Mouse (Mus musculus) hindbrain, embryonic 11.5 days (tissue): ENCODE data around the gene Marc1. TPM values are rescaled to one million over a fixed set of nuclear protein-coding genes. Genes with fewer than 3 reads are reported as not detected.

Experiments used
- ATAC-seq: fragments of 200-750 bp; cut with Nextera tagmentation; 2 replicates; pipeline ENCODE4 v1.8.0; 2017; ENCODE audit warnings: mild to moderate bottlenecking, moderate TSS enrichment, moderate library complexity; ENCODE audit not compliant: low FRiP score
- DNase-seq: peaks from one replicate; pipeline ENCODE4 v3.0.0-alpha.2; 2015; ENCODE audit warnings: low spot score
- H3K27ac ChIP-seq: fragments of 300-500 bp; sonication (generic); 2 replicates; pipeline ENCODE4 v1.5.1; 2014; ENCODE audit warnings: mild to moderate bottlenecking, low read depth, low read length
- H3K27me3 ChIP-seq: fragments of 300-500 bp; sonication (generic); 2 replicates; pipeline ENCODE4 v1.6.1; 2014; ENCODE audit warnings: mild to moderate bottlenecking, low read length, moderate library complexity, mixed read lengths; ENCODE audit not compliant: control insufficient read depth, insufficient read depth
- H3K36me3 ChIP-seq: fragments of 300-500 bp; sonication (generic); 2 replicates; pipeline ENCODE4 v1.6.1; 2014; ENCODE audit warnings: mild to moderate bottlenecking, low read length, moderate library complexity, mixed read lengths; ENCODE audit not compliant: control insufficient read depth, insufficient read depth
- H3K4me1 ChIP-seq: fragments of 300-500 bp; sonication (generic); replicated peaks from 2 replicates; pipeline ENCODE4 v1.6.1; 2014; ENCODE audit warnings: low read length, mixed read lengths; ENCODE audit not compliant: control insufficient read depth, insufficient read depth
- H3K4me2 ChIP-seq: fragments of 300-500 bp; sonication (generic); replicated peaks from 2 replicates; pipeline ENCODE4 v1.6.1; 2014; ENCODE audit warnings: mild to moderate bottlenecking, low read depth, low read length
- H3K4me3 ChIP-seq: fragments of 300-500 bp; sonication (generic); 2 replicates; pipeline ENCODE4 v1.5.1; 2014; ENCODE audit warnings: low read depth, low read length
- H3K9ac ChIP-seq: fragments of 300-500 bp; sonication (generic); 2 replicates; pipeline ENCODE4 v1.6.1; 2014; ENCODE audit warnings: low read depth, low read length
- H3K9me3 ChIP-seq: fragments of 300-500 bp; sonication (generic); 2 replicates; pipeline ENCODE4 v1.6.1; 2016; ENCODE audit warnings: low read length; ENCODE audit not compliant: control insufficient read depth
- WGBS: fragments of 180-500 bp; shearing (Covaris S2); extraction: QIAGEN DNeasy Blood & Tissue Kit; methylation state at CpG from one replicate; pipeline ENCODE4 v1.1.7; 2014; 5-methylcytosine and 5-hydroxymethylcytosine counted together
- polyA plus RNA-seq: library from polyadenylated mRNA; unstranded; fragments of >200 nt; fragmentation: Nextera tagmentation; extraction: Ambion mirVana; gene quantifications from 2 replicates; pipeline ENCODE4 v1.2.1, GENCODE M21; 2014

Gene Marc1
- polyA plus RNA-seq, 1 experiment from 2014 or later = 0.26 TPM

DNA sequence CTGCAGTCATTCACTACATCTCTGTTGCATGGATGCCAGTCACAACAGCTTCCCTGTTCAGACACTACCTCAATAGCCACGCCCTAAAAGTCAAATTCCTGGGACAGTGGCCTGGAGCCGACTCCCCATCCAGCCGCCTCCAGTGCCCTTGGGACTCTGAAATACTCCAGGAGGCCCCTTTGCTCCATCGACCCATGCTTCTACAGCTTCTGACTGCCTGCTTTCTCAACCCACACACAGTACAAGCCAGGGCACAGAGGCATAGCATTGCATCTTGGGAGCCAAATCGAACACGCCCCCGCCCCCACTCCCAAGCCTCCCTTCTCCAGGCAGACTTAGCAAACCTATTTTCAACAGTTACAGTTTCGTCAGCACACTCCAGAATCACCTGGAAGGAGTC is 18.8 kb upstream of the Marc1 start:
- H3K4me1 ChIP-seq = no peaks in the 10 kb centered on the region
- no peak for DNase-seq
- no peak overlapping the region for H3K27ac ChIP-seq
- no peak for ATAC-seq
- no peaks in the 10 kb centered on the region for H3K27me3 ChIP-seq
- WGBS = 87% methylated on average over 8 of the region's 8 CpGs
- no peaks in the 10 kb centered on the region for H3K9me3 ChIP-seq
- no peak overlapping the region for H3K4me3 ChIP-seq
- H3K4me2 ChIP-seq = no peak overlapping the region
- no peak overlapping the region for H3K9ac ChIP-seq
- H3K36me3 ChIP-seq = 0 out of 2 replicates have a peak, but pooled peaks cover 2% of the 10 kb centered on the region

DNA sequence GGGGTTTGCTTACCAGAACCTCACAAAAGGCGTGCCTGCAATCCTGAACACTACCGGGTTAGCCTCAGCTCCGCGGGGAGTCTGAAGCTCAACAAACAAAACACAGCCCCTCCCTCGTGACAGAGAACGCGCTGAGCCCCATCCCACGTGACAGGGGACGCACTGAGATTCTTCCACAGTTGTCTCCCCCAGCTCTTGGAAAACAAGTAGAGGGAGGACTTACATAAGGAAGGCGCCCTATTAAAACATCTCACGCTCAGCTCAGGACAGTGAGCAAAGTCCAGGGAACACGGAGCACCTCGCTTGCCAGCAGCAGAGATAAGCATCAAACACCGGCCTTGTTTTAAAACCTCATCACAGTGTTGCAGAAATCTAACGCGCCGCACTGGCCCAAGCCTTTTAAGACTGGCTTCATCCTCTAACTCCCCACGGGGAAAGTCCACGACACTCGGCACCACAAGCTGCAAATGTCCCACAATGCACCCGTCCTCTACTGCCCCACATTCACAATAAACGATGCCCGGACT is 16.1 kb upstream of the Marc1 start:
- Histone ChIP-seq H3K4me2 (peak overlapping the region; percentile 26), H3K36me3 (0 out of 2 replicates have a peak, but pooled peaks cover 2% of the 10 kb centered on the region), H3K27ac (no peak overlapping the region), H3K9me3 (no peaks in the 10 kb centered on the region), H3K27me3 (no peaks in the 10 kb centered on the region), H3K9ac (peak overlapping the region; percentile 24; the same call in 1 of the 2 replicates), H3K4me1 (no peaks in the 10 kb centered on the region), H3K4me3 (no peak overlapping the region; the same call in 1 of the 2 replicates)
- 34% methylated on average over 23 of the region's 23 CpGs for WGBS
- DNase-seq (peak; percentile 19), ATAC-seq (no peak)

DNA sequence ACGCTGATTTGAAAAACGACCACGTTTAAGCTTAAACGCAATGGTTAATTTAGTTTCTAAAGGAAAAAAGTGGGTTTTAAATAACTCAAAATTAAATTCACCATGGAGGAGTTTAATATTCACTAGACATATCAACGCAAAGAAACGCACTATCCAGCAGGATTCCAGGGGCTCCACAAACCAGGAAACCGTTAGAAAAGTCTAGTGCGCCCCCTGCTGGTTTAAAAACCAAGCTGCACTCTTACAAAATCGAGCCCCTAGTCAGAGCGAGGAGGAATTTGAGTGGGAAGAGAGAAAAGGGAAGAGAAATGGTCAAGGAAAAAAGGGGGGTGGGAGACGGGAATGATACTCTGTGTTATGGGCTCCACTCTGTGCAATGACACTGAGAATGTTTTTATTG is 14.0 kb upstream of the Marc1 start:
- Histone ChIP-seq H3K9ac (no peak overlapping the region), H3K27me3 (no peaks in the 10 kb centered on the region), H3K4me1 (no peaks in the 10 kb centered on the region), H3K9me3 (no peaks in the 10 kb centered on the region), H3K4me3 (no peak overlapping the region), H3K4me2 (no peak overlapping the region), H3K27ac (no peak overlapping the region), H3K36me3 (no peaks in the 10 kb centered on the region)
- peak; percentile 53; the same call in 1 of the 2 replicates for ATAC-seq
- 26% methylated on average over 11 of the region's 11 CpGs for WGBS
- DNase-seq = peak; percentile 82

DNA sequence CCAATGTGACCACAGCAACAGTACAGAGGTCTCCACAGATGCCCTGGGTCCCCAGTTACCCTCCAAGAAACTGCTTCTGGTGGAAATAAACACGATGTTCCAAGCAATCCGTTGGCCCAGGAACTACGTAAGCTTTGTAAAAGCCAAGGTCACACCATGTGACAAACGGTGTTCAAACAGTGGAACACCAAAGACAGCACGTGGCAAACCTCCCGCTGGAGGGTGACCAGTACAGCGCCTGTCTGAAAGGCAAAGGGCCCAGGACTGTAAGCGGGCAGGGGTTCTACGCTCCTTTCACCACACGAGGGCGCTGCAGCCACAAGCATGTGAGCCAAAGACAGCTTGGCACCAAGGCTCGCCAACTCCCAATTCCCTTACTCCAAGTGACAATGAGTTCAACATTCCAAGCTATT is 13.3 kb upstream of the Marc1 start:
- Histone ChIP-seq H3K36me3 (no peaks in the 10 kb centered on the region), H3K27me3 (no peaks in the 10 kb centered on the region), H3K9me3 (no peaks in the 10 kb centered on the region), H3K4me3 (no peak overlapping the region), H3K4me2 (no peak overlapping the region), H3K27ac (no peak overlapping the region), H3K4me1 (no peaks in the 10 kb centered on the region), H3K9ac (no peak overlapping the region)
- WGBS = 3% methylated on average over 12 of the region's 12 CpGs
- ATAC-seq (peak; percentile 83), DNase-seq (peak; percentile 96)

DNA sequence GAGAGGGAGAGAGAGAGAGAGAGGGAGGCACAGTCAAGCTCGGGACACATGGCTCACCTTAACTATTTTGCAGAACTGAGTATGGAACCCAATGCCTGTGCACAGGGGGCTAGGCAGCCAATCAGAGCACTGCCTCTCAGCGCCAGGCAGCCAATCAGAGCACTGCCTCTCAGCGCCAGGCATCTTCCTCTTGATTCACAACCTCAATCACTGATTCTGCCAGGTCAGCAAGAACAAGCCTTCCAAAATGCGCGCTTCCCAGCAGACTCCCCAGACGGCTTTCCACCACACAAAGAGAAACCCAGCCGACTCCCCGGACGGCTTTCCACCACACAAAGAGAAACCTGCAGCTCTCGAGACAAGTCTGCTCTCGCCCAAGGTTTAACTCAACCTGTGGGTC is 11.6 kb upstream of the Marc1 start:
- ATAC-seq (peak; percentile 53; the same call in 1 of the 2 replicates), DNase-seq (peak; percentile 35)
- H3K36me3 ChIP-seq = no peaks in the 10 kb centered on the region
- no peaks in the 10 kb centered on the region for H3K27me3 ChIP-seq
- no peak overlapping the region for H3K9ac ChIP-seq
- 11% methylated on average over 11 of the region's 11 CpGs for WGBS
- no peak overlapping the region for H3K4me3 ChIP-seq
- 0 out of 2 replicates have a peak overlapping the region, but pooled peaks have one; percentile 11 for H3K4me2 ChIP-seq
- H3K27ac ChIP-seq = no peak overlapping the region
- no peaks in the 10 kb centered on the region for H3K4me1 ChIP-seq
- no peaks in the 10 kb centered on the region for H3K9me3 ChIP-seq

DNA sequence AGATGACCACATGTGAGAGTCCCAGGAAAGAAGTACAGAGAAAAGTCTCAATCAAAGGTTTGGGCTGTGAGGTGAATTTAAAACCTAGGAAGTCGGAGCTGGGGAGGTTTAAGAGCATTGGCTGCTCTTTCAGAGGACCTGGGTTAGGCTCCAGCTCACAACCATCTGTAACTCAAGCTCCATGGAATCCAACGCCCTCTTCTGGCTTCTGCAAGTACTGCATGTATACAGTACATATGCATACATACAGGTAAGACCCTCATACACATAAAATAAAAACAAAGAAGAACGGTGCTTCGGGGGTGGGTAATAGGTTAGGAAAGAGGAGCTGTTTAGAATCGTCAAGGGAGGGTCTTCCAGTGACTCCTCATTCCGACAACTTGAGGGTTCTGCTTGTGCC is 6.7 kb upstream of the Marc1 start:
- Histone ChIP-seq H3K4me1 (no peaks in the 10 kb centered on the region), H3K4me3 (no peak overlapping the region), H3K27ac (no peak overlapping the region), H3K4me2 (no peak overlapping the region), H3K9ac (no peak overlapping the region), H3K27me3 (no peaks in the 10 kb centered on the region), H3K9me3 (no peaks in the 10 kb centered on the region), H3K36me3 (no peaks in the 10 kb centered on the region; the same call in 1 of the 2 replicates)
- WGBS = 86% methylated on average over 6 of the region's 6 CpGs
- ATAC-seq (no peak), DNase-seq (no peak)

DNA sequence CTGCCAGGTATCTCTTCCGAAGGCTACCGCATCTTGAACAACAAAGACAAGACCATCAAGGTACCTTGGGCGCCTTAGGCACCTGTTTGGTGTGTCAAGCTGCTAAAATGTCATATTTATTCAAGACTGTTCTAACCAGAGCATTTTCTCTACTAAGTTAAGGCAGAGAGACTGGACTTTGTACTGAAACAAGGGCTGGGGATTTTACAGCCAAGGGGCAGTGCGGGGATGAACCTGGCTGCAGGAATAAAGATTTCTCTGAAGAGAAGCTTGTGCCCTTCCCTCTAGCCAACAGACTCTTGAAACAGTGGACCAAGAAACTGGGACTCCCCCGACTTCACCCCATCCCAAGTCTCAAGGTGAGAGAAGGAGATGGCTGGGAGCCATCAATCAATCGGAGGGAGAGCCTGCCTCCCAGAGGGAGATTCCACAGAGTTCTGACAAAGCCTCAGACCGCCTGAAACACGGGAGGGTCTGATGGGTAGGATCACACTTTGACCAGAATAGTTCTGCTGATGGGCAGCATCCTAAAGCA is 670 bp upstream of the Marc1 start:
- H3K27ac ChIP-seq = no peak overlapping the region
- H3K9ac ChIP-seq = no peak overlapping the region
- H3K4me3 ChIP-seq = no peak overlapping the region
- H3K36me3 ChIP-seq = no peaks in the 10 kb centered on the region; the same call in 1 of the 2 replicates
- H3K4me2 ChIP-seq = no peak overlapping the region
- H3K4me1 ChIP-seq = peaks cover 3% of the 10 kb centered on the region; the same call in 1 of the 2 replicates
- no peaks in the 10 kb centered on the region for H3K9me3 ChIP-seq
- 68% methylated on average over 8 of the region's 8 CpGs for WGBS
- no peak for DNase-seq
- no peak for ATAC-seq
- H3K27me3 ChIP-seq = peaks cover 8% of the 10 kb centered on the region

DNA sequence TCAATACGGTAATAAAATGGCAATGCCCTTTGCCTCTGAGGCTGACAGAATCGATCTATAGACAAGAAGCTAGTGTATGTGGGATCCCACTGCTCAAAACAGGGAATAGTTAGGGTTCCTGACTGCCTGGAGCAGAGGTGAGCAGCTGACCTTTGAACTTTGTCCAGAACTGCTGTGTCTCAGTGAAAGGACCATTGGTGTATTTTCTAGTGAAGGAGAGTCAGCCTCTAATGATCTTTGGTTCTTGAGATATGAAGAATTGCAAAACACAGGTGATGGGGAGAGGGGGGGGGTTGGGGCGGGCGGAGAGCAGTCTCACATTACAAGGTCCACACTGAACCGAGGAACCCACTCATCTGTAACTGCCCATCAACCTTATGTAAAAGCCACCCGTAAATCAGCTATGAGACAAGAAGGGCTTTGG is 1.5 kb downstream of the Marc1 start:
- H3K36me3 ChIP-seq = no peaks in the 10 kb centered on the region; the same call in 1 of the 2 replicates
- no peak overlapping the region for H3K9ac ChIP-seq
- H3K27ac ChIP-seq = no peak overlapping the region; the same call in 1 of the 2 replicates
- no peak for DNase-seq
- H3K9me3 ChIP-seq = no peaks in the 10 kb centered on the region
- peaks cover 8% of the 10 kb centered on the region for H3K27me3 ChIP-seq
- no peak for ATAC-seq
- peaks cover 3% of the 10 kb centered on the region; the same call in 1 of the 2 replicates for H3K4me1 ChIP-seq
- WGBS = 76% methylated on average over 6 of the region's 6 CpGs
- no peak overlapping the region for H3K4me2 ChIP-seq
- H3K4me3 ChIP-seq = no peak overlapping the region

DNA sequence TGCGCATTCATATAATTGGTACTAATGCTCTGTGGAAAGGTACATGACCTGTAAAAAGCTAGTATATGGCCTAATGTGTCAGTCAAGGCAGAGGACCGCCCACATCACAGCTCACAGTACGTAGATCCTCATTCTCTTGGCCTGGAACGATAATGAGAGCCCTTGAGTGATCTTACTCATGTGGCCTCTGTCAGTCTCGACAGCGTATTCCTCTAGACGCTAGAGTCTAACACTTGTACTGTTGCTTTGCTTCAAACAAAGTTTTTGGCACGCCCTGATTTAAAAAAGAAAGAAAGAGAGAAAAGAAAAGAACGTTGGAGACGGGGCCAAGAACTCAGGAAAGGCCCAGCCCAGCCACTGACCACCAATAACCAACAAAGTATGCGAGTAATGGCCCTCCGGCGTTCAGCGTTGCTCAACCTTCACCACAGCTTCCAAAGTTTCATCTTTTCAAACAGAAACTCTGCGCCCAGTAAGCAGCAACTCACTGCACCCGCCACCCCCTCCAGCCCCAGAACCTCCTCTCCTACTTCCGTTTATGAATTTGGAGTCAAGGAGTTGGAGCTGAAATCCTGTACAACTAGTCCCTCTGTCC is 2.6 kb downstream of the Marc1 start:
- Histone ChIP-seq H3K4me2 (no peak overlapping the region), H3K4me3 (no peak overlapping the region), H3K27ac (no peak overlapping the region), H3K4me1 (peaks cover 3% of the 10 kb centered on the region; the same call in 1 of the 2 replicates), H3K27me3 (peaks cover 8% of the 10 kb centered on the region), H3K9ac (no peak overlapping the region), H3K36me3 (no peaks in the 10 kb centered on the region; the same call in 1 of the 2 replicates), H3K9me3 (no peaks in the 10 kb centered on the region)
- no peak for DNase-seq
- 90% methylated on average over 17 of the region's 17 CpGs for WGBS
- ATAC-seq = no peak
